Mouse (Mus musculus) gastrocnemius, postnatal 25 days (tissue): ENCODE measurements around the gene Scrt2. TPM values are rescaled to one million over a fixed set of nuclear protein-coding genes. Genes with fewer than 3 reads are reported as not detected.

Experiments
- DNase-seq: peaks from one replicate; pipeline ENCODE4 v3.0.0; 2022
- total RNA-seq, 2 experiments: library from RNA; stranded (reverse); gene quantifications; 1 replicate in 1 of 2; 2 replicates in 1 of 2; pipeline ENCODE4 v1.2.3; 2021

The Scrt2 gene
- total RNA-seq, 2 experiments from 2014 or later: not detected

DNA sequence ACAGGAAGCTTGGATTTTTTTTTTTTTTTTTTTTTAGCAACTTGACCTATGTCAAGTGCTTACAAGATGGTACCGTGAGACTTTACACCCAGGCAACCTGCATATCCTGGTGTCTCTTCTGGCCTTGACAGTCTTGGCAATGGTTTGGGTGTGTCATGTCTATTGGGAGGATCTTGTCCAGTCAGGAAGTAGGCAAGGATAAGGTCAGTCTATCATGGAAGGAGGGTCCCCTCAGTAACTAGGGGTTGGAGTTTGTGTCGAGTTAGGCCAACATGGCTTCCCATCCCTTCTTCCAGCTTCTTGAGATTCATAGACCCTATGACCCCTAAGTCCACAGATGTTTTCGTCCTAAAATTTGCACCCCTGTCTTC is 24.9 kb downstream of the Scrt2 start:
- no peak for DNase-seq

GRCm38 (mm10) chr2:152106597-152106996 is 25.3 kb downstream of the Scrt2 start:
- no peak for DNase-seq

DNA sequence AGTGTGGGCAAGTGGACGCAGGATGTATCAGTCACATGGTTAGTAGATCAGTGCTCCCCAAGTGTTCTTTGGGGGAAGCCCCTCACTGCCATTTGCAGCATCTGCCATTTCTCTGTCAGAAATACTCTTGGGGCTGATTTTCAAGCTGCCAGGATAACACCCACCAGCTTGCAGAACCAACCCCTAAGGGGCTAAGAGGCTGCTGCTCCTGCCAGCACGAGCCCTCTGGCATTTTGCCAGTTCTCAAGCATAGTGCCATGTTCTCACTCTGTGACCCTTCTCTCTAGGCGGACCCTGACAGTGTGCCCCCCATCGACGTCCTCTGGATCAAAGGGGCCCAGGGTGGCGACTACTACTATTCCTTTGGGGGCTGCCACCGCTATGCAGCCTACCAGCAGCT is 27.4 kb downstream of the Scrt2 start:
- no peak for DNase-seq

- no peak for DNase-seq
These were observed 28.1 kb downstream of the Scrt2 start for GRCm38 (mm10) chr2:152109386-152109785.

DNA sequence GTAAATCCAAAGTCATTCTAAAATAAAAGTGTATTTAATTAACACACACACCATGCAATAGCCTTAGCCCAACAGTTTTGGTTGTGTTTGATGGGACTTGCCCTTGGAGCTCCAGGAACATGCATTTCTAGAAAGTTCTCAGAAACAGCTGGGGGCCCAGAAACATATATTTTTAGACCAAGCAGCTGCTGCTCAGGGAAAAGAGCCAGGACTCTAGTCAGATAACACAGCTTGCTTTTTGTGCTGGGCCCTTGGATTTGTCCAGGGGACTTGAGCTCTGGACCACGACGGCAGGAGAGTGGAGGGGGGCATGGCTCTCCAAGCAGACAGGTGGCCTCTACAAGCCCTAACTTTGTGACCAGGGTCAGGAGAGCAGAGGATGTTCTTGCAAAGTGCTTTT is 30.0 kb downstream of the Scrt2 start:
- no peak for DNase-seq

GRCm38 (mm10) chr2:152111920-152112319 is 30.6 kb downstream of the Scrt2 start:
- peak; percentile 76 for DNase-seq

- DNase-seq: no peak
These were observed 31.2 kb downstream of the Scrt2 start for GRCm38 (mm10) chr2:152112490-152112889.

DNA sequence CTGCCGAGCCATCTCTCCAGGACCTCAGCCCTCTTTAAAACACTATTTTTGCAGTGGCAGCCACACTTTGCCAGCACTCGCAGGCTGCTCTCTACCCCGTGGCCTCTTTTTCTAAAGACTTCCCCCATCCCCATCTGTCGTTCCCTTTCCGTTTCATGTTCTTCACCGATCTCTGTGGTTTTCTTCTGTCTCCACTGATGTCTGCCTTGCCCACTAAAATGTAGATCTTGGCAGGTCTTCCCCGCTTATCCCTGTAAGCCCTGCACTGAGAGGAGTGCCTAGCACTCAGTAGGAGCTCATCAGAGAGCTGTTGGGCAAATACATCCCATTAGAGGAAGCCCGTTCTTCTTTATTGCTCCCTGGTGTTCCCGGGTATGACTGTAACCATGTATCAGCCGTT is 31.6 kb downstream of the Scrt2 start:
- no peak for DNase-seq

- no peak for DNase-seq
These were observed 33.0 kb downstream of the Scrt2 start for GRCm38 (mm10) chr2:152114057-152114975.

DNA sequence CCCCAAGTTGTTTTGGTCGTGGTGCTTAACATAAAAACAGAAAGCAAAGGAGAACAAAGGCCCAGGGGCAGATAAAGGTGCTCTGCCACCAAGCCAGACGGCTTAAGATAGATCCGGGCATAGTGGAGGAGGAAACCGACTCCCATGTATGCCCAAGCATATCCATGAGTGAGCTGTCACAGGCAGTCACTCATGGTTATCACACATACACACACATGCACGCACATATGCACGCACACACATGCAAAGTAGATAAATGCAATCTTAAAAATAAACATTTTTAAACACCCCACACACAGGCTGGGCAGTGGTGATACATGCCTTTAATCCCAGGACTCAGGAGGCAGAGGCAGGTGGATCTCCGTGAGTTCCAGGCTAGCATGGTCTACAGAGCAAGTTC is 36.4 kb downstream of the Scrt2 start:
- no peak for DNase-seq

DNA sequence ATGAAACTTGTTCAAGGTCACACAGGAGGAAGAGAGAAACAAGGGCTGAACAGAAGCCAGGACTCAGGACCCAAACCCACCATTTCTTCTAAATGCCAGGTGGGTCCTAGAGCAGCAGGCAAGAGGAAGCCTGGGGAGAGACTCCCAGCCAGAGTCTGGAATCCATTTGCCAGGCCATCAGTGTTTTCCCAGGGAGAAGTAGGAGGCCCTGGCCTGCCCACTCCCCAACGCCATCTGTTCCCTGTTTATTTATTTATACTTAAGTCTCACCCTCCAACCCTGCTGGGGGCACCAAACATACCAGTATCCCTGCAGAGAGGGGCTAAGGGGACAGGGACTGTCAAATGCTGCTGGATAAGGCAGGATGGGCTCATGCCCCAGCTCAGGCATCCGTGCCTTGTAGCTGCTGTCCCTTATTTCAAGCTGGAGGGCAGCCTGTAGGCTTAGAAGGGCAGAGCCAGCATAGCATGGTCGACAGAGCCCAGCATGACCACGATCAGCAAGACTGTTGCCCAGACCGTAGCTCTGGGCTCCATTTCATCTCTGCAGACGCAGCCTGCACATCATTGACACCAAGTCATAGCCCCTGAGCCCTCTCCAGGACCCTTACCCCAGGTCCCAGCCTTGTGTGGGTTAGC is 38.0 kb downstream of the Scrt2 start:
- DNase-seq: no peak

- no peak for DNase-seq
These were observed 41.6 kb downstream of the Scrt2 start for GRCm38 (mm10) chr2:152122896-152123295.

DNA sequence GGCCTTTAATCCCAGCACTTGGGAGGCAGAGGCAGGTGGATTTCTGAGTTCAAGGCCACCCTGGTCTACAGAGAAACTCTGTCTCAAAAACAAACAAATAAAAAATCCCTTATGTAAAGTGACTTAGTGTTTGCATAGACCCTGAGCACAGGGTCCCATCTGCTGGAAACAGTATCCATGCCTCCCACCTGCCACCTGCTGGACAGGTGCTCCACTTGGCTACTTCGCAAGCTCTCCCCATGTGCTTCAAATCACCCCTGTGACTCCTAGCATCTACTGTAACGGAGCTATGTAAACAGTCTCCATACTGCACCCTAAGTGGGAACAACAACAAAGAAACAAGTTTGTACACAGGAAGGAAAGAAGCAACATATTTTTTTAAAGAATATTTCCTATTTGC is 47.3 kb downstream of the Scrt2 start:
- no peak for DNase-seq

DNA sequence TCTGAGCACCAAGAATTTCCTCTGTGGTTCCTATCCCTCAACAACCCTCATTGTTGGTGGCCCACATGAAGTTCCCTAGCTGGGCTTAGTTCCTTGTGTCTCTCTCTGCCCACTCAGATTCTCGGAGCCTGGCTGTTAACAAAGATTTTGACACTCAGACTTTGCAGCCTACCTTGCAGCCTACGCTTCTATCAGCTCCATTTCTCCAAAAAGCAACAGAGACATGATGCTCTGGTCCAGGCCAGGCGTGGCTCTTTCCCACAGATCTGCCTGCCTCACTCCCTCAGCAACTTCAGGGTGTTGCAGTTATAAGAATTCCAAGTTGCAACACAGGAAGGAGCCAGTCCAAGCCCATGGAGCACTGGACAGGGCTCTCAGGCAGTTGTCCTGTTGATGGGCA is 48.4 kb downstream of the Scrt2 start:
- no peak for DNase-seq

- no peak for DNase-seq
These were observed 50.7 kb downstream of the Scrt2 start for GRCm38 (mm10) chr2:152132016-152132415.

- no peak for DNase-seq
These were observed 51.4 kb downstream of the Scrt2 start for GRCm38 (mm10) chr2:152132691-152133090.

DNA sequence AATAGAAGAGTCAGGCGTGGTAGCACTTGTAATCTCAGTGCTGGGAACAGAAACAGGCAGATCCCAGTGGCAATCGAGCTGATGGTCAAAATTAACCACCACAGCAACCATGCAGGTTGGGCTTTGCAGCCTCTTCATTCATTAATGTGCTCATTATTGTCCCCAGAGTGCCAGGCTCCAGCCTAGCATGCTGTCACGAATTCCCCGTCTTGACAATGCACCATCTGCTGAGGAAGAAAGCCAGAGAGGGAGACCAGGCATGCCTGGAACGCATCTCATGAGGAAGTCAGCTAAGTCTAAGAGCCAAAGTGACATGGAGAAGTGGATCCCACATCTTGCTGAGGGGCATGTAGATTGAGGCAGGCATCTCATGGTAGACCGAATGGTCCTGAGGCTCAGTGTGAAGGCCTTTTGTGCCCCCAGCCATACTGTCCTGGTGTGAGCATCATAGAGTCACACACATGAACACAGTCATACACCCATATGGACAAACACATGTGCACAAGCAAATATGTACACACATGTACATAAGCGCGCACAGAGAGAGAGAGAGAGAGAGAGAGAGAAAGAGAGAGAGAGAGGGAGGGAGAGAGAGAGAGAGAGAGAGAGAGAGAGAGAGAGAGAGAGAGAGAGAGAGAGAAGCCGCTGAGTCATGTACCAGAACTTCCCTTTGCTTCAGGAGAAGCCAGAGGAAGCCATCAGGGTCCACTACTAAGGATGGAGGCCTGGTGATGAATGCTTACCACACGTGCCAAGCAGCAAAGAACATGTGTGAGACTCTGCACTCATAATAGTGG is 58.1 kb downstream of the Scrt2 start:
- DNase-seq: no peak

DNA sequence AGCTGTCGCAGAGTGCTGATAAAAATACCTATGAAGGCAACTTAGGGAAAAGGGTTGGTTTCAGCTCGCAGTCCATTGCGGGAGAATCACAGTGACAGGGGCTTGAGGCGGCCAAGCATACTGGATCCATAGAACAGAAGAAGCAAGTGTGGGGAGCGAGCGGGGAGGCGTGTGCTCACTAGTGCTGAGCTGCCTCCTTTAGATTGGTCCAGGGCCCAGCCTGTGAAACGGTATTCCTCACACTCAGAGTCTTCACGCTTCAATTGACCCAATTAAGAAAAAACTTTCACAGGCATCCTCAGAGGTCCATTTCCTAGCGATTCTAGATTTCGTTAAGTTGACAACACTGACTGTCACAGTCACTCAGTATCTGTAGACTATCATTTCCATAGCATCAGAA is 59.6 kb downstream of the Scrt2 start:
- no peak for DNase-seq

GRCm38 (mm10) chr2:152141491-152141890 is 60.2 kb downstream of the Scrt2 start:
- DNase-seq: no peak

- DNase-seq: peak; percentile 35
These were observed 60.7 kb downstream of the Scrt2 start for GRCm38 (mm10) chr2:152142046-152142445.

GRCm38 (mm10) chr2:152142571-152142970 is 61.2 kb downstream of the Scrt2 start:
- no peak for DNase-seq

GRCm38 (mm10) chr2:152143279-152144157 is 62.2 kb downstream of the Scrt2 start, which contains the start of gene Tcf15:
Gene Tcf15, plus strand, starts transcription at chr2:152143561.
- peak; percentile 82 for DNase-seq
